Comparison of ENCODE assay signal across 8 mouse cellular contexts in the genomic region with DNA sequence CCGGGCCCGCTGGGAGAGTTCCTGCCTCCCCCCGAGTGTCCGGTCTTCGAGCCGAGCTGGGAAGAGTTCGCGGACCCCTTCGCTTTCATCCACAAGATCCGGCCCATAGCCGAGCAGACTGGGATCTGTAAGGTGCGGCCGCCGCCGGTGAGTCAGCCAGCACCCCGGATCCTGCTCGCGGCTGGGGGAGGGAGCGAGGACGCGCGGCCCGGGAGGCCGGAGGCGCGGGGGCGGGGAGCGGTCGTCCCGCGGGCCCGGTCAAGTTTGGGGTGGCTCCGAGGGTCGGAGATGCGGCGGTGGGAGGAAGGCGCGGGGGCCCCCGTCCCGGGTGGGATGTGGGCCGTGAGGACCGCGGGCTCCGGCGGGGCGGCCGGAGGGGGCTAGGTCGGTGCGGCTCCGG. TPM values are rescaled to one million over a fixed set of nuclear protein-coding genes. Genes with fewer than 3 reads are reported as not detected.
DNase-seq lines count a peak whose midpoint lies in the region; TF ChIP-seq lines count a peak whose summit lies in the region.

No protein-coding gene starts in this region.

- peak overlapping the region; percentile 91 for H3K27ac ChIP-seq in left cerebral cortex, adult 2 months

- peak; percentile 53 to 57 for DNase-seq in left cerebral cortex, adult 2 months (ENCODE audit: extremely low spot score in 1 of 2, low spot score in 2 of 2)
- no peak for DNase-seq in left cerebral cortex, adult 11 months (ENCODE audit: low spot score)
- DNase-seq in adrenal gland, adult 8-10 months: peak; percentile 39
- DNase-seq in frontal cortex, postnatal 25 days (ENCODE audit: low spot score in 2 of 2): peak; percentile 13 to 29
- DNase-seq in kidney, postnatal 25 days: peak; percentile 41 to 67
- peak; percentile 22 for DNase-seq in lung, postnatal 25 days (ENCODE audit: low spot score)
- DNase-seq in spleen, postnatal 14 days (ENCODE audit: low spot score in 2 of 2): peak; percentile 22 to 41
- DNase-seq in retina, postnatal 1 day: no peak

- peak overlapping the region; percentile 98 for H3K4me3 ChIP-seq in left cerebral cortex, adult 2 months

- intact Hi-C loops in left cerebral cortex, adult 2 months (cut with DNase I): loop anchor here (2.0 kb wide), 1 partner anchor 66 kb away; the partner anchor contains the start of gene Rabif

- TF ChIP-seq CTCF in left cerebral cortex, adult 2 months (IDR thresholded peaks at IDR 0.05): no peak

RNA-seq across cellular contexts. Expression of gene Kdm5b, which starts 0.4 kb away (rescaled TPM):
- 10 to 100 TPM; 70.5 to 71.0 TPM for total RNA-seq in left cerebral cortex, adult 2 months (2021)
- total RNA-seq in adrenal gland, adult 8-10 months (2022): 10 to 100 TPM; 45.9 to 65.0 (median 52.6) TPM

RNA-seq across cellular contexts. Expression of gene Mgat4e, which starts 10.9 kb away (rescaled TPM):
- total RNA-seq in left cerebral cortex, adult 2 months (2021): not detected
- not detected for total RNA-seq in adrenal gland, adult 8-10 months (2022)

Comparison
In these comparisons a context has a peak if more than half of its experiments do, and no peak if none do; other contexts are left out.
1. DNase-seq: peak in left cerebral cortex, adult 2 months (2 of 2), adrenal gland, adult 8-10 months (single experiment), frontal cortex, postnatal 25 days (2 of 2), kidney, postnatal 25 days (2 of 2), lung, postnatal 25 days (single experiment) and spleen, postnatal 14 days (2 of 2); none in left cerebral cortex, adult 11 months (single experiment) and retina, postnatal 1 day (single experiment).